Mouse (Mus musculus) myocyte (in vitro differentiated cells): ENCODE measurements around the gene Pecam1.

Experiments
- CEBPB ChIP-seq: IDR thresholded peaks from 2 replicates; pipeline ENCODE4 v1.6.1; 2011; ENCODE audit warnings: mild to moderate bottlenecking, moderate library complexity; ENCODE audit not compliant: poor library complexity, insufficient read depth, severe bottlenecking
- MAX ChIP-seq: IDR thresholded peaks from one replicate; pipeline ENCODE4 v1.6.1; 2011; ENCODE audit warnings: low read depth, mild to moderate bottlenecking, control low read depth

- TF ChIP-seq CEBPB, result no peak
- no peak for TF ChIP-seq MAX
These were observed 72.4 kb downstream of the Pecam1 start for GRCm38 (mm10) chr11:106677910-106678591.
